Mouse (Mus musculus): Measurements from ENCODE around the gene Cog5. TPM values are rescaled to one million over a fixed set of nuclear protein-coding genes. Genes with fewer than 3 reads are reported as not detected.

Gene Cog5
- total RNA-seq, 2 experiments from 2014 or later = 33.4 to 33.9 TPM

- DNase-seq (ENCODE audit: low spot score) = no peak
These were observed 52.9 kb downstream of the Cog5 start for GRCm38 (mm10) chr12:31707531-31707930.

DNA sequence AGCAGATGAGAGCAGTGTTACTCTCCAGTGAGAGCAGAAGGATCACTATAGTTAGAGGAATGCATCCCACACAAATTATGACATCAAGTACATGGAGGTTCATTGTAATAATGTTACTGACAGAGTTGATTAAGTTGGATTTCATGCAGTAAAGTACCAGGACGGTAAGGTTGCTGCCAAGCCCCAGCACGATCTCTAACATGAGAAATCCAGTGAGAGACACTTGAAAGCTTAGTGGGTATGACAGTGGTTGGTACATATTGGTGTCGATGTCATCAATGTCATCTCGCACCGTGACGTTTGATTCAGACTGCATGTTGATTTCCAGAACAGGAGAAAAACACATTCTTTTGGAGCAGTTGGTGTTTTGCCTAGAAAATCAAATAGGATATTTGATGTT, 55.0 kb downstream of the Cog5 start:
- DNase-seq (ENCODE audit: low spot score) = no peak

- DNase-seq (ENCODE audit: low spot score) = no peak
These were observed 57.6 kb downstream of the Cog5 start for GRCm38 (mm10) chr12:31712233-31712632.

DNA sequence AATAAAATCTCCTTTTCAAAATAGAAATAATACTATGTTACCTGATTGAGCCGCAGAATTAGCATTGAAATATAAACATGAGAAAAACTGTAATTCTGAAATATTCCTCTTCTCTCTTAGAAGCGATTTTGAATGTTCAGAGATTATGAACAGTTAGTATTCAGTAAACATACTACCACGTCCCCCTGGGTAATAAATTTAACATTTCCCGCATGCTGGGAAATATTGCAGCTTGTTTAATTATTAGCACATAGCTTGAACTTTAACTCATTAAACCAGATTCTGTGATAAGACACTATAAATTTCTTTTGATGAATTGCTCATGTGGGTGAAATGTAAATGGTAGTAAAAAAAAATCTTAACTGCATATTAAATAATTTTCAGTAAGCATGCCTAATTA, 58.1 kb downstream of the Cog5 start:
- DNase-seq (ENCODE audit: low spot score) = no peak

- no peak for DNase-seq (ENCODE audit: low spot score)
These were observed 58.9 kb downstream of the Cog5 start, which contains the start of gene Gpr22 for GRCm38 (mm10) chr12:31713600-31713999. Gene Gpr22 (minus strand): TSS chr12:31713947.

DNA sequence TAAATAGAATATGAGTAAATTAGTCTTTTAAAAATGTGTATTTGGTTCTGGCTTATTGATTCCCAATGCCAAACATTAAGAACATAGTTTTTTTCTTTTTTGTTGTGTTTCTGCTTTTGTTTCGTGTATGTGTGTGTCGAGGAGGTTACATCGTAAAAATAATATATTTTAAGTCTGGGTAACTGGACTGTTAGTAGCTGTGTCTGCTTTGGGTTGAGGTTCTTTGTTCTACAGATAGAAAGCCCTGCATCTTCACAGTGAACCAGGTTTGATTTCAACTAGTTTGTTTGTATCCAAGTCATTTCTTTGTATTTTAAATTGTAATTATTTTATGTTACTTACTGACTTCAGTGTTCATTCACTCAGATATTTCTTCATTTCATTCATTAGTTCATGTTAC, 59.4 kb downstream of the Cog5 start:
- no peak for DNase-seq (ENCODE audit: low spot score)

- DNase-seq (ENCODE audit: low spot score) = peak; percentile 13
These were observed 65.1 kb downstream of the Cog5 start for GRCm38 (mm10) chr12:31719586-31720275.

- DNase-seq (ENCODE audit: low spot score) = no peak
These were observed 69.9 kb downstream of the Cog5 start for GRCm38 (mm10) chr12:31724576-31724975.

DNA sequence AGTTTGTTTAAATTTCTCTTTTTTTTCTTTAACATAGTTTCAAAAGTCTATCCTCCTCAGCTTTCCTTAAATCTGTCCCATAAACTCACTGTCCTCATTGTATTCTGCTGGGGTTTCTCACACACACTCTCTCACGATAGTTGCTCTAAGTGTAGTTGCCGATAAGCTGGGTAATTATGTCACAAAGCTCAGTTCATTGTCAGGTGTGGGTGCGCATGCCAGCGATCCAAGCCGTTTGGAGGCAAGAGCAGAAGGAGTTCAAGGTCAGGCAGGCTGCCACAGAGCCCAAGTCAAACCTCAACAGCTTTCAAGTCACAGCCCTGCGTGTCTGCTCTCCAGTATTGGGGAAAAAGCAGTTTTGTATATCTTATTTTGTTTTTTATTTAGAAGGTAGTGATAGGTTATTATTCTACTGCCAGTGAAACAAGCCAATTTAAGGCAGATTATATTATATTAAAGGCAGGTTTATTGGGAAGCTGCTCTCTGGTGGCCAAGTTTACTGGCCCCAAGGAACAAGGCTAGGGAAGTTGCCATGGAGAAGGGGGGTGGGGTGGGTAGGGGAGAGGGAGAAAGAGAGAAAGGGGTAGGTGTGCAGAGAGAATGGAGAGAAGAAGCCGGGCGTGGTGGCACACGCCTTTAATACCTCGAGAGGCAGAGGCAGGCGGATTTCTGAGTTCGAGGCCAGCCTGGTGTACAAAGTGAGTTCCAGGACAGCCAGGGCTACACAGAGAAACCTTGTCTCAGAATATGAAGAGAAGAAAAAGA, 71.0 kb downstream of the Cog5 start:
- no peak for DNase-seq (ENCODE audit: low spot score)

- DNase-seq (ENCODE audit: low spot score) = no peak
These were observed 72.0 kb downstream of the Cog5 start for GRCm38 (mm10) chr12:31726707-31727106.

DNA sequence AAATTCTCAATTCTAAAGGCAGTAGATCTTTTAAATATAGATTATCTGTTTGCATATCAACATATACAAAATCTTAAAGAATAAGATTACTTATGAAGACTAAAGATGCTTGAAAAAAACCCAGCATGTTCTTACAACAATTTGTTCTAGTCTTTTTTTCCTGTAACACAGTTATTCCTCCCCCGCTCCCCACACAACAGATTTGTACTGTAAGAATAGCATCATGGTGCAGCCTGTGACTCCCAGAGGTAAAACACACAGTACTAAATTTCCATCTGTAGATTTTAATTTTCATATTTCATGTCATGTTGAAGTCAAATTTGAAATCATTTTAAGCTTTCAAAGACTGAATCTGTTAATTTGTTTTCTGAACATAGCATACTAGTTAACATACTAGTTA, 75.5 kb downstream of the Cog5 start:
- DNase-seq (ENCODE audit: low spot score) = no peak

DNA sequence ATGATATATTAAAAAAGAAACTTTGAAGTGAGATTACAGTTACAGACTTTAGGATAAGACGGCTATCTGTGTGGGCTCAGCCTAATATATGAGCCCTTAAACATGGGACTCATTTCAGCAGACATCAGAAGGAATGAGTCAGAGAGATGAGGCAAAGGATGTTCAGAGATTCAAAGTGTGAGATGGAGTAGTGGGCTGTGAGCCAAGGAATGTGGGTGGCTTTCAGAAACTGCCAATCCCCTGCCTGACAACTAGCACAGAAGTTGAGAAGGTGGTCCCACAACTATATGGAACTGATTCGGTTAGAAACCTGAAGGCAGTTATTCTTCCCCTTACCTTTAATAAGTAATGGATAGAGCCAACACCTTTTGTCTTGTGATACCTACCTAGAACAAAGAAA, 79.9 kb downstream of the Cog5 start:
- no peak for DNase-seq (ENCODE audit: low spot score)

DNA sequence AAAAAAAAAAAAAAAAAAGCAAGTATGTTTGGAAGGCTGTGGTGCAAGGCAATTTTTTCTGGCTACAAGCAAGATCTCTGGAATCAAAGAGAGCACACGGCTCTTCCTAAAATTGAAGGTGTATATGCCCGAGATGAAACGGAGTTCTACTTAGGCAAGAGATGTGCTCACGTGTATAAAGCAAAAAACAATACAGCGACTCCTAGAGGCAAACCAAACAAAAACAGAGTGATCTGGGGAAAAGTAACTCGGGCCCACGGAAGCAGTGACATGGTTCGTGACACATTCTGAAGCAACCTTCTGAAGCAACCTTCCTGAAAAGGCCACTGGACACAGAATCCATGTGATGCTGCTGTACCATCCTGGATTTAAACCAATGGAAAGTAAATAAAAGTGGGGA, 92.6 kb downstream of the Cog5 start:
- no peak for DNase-seq (ENCODE audit: low spot score)

GRCm38 (mm10) chr12:31749846-31750245, 95.2 kb downstream of the Cog5 start:
- no peak for DNase-seq (ENCODE audit: low spot score)

DNA sequence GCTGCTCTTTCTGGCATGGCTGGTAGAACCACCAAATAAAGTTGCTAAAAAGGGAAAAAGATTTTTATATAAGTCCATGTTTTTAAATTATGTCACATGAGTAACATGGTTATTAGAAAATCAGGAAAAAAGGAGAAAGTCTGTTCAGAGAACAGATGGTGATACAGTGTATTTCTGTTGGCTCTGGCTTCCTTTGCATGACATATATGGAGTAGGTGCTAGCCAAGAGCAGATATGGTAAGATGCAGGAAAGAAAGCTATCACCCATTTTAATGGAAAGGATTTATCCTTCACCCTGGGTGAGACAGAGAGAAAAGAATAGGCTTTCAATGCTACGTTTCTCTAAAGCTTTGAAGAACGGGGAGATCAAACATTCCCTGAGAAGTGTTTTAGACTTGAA, 99.8 kb downstream of the Cog5 start:
- DNase-seq (ENCODE audit: low spot score) = no peak

DNA sequence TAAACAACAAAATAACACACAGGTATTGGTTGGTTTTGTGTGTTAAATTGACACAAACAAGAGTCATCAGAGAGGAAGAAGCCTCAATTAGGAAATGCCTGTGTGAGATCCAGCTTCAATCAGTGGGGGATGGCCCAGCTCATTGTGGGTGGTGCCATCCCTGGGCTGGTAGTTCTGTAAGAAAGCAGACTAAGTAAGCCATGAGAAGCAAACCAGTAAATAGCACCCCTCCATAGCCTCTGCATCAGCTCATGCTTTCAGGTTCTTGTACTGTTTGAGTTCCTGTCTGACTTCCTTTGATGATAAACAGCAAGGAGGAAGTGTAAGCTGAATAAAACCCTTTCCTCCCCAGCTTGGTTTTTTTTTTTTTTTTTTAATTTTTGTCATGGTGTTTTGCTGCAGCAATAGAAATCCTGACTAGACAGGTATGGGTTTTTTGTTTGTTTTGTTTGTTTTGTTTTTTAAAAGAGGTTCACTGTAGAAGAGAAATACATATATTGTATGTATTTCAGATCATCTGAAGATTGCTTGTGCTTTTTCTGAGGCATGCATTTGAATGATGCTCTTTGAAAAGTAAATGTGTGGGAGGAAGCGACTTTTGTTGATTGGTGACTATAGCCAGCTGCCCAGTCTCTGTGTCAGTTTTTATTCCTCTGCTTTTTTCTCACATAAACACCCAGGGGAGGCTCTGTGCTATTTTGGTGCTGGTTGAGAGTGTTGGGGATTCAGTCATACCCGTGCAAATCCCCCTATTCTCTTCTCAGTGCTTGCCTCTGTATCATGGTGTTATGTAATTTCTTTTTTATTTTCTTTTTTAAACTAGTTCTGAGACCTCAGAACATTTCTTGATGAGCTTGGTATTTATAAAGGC, 101.5 kb downstream of the Cog5 start:
- DNase-seq (ENCODE audit: low spot score) = no peak

- no peak for DNase-seq (ENCODE audit: low spot score)
These were observed 118.9 kb downstream of the Cog5 start for GRCm38 (mm10) chr12:31773612-31774011.

- DNase-seq (ENCODE audit: low spot score) = no peak
These were observed 129.6 kb downstream of the Cog5 start for GRCm38 (mm10) chr12:31784291-31784690.

DNA sequence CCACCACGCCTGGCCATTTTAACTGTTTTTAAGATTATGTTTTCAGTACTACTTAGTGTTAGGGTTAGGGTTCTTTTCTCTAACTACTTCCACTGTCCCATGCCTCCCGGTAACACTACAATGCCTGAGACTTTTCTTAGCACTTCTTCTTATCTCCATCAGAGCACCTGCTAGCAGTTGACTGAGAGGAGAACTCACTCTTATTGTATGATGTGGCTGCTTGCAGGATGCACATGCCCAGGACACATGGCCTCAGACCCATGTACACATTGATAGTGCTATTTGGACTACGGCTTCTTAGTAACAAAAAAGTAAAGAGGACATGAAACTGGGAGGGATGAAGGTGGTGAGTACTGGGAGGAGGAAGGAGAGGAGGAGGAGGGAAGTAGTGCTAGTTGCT, 133.9 kb downstream of the Cog5 start:
- no peak for DNase-seq (ENCODE audit: low spot score)

DNA sequence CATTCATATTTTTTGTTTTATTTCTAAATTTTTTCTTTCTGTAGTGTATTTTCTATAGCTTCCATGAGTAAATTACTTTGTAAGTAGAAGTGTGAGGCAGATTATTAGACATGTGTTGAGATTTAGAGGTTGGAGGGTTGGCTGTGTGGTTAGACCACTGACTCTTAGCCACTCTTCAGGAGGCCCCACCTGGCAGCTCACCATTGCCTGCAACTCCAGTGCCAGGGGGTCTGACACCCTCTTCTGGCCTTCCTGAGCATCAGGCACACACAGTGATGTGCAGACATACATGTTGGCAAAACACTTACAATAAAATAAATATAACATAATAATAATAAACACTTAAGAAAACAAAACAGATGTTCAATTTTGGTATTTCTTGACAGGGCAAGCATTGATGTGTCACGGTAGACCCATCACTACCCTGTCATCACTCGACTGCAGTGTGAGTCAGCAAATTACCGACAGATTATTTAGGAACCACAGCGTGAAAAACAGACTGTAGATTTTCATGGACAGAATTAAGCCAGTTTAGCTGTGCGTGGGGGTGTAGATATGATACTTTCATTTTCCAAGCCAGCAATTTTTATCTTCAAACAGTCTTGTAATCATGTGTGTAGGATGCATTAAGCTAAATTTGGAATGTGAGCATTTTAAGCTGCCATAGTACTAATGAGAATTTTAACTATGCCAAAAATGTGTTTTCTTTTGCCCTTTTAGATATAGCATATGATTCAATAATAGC, 151.9 kb downstream of the Cog5 start:
- DNase-seq (ENCODE audit: low spot score) = no peak

GRCm38 (mm10) chr12:31818051-31818461, 163.4 kb downstream of the Cog5 start:
- peak; percentile 19 for DNase-seq (ENCODE audit: low spot score)

Measured in gastrocnemius, adult 18-20 months (tissue).